Comparison of ENCODE assay signal across 18 mouse cellular contexts in genomic region chr17:50525821-50526220, GRCm38 (mm10). TPM values are rescaled to one million over a fixed set of nuclear protein-coding genes. Genes with fewer than 3 reads are reported as not detected.
A peak's percentile ranks its signal among the peaks of the same experiment; 100 is the strongest.
DNase-seq lines count a peak whose midpoint lies in the region; ATAC-seq lines count a peak whose summit lies in the region.
"Had no signal": no experiment of that assay in that cellular context is flagged by ENCODE, and none has a peak within 500 bp of the region (broad histone marks: within the 10 kb centered on the region; RNA-seq: fewer than 3 reads in every experiment).

No protein-coding gene starts in this region.

- no peaks in the 10 kb centered on the region for H3K4me1 ChIP-seq in heart, embryonic 11.5 days (ENCODE audit: control insufficient read depth, insufficient read depth, low read length)
- 0 out of 2 replicates have a peak, but pooled peaks cover 5% of the 10 kb centered on the region for H3K4me1 ChIP-seq in limb, embryonic 12.5 days (replicated peaks)
- peaks cover 3% of the 10 kb centered on the region; the same call in 1 of the 2 replicates for H3K4me1 ChIP-seq in limb, embryonic 10.5 days
- no peaks in the 10 kb centered on the region for H3K4me1 ChIP-seq in limb, embryonic 15.5 days
- H3K4me1 ChIP-seq: neural tube, embryonic 12.5 days had no signal

- WGBS in heart, embryonic 11.5 days (ENCODE audit: insufficient replicate concordance), result 61% methylated on average over 2 of the region's 2 CpGs
- 56% methylated on average over 2 of the region's 2 CpGs for WGBS in limb, embryonic 12.5 days
- 72% methylated on average over 2 of the region's 2 CpGs for WGBS in limb, embryonic 10.5 days
- WGBS in limb, embryonic 15.5 days, result 46% methylated on average over 2 of the region's 2 CpGs

- no peaks in the 10 kb centered on the region for H3K36me3 ChIP-seq in heart, embryonic 11.5 days (ENCODE audit: control insufficient read depth, insufficient read depth, low read length)
- no peaks in the 10 kb centered on the region for H3K36me3 ChIP-seq in limb, embryonic 12.5 days
- H3K36me3 ChIP-seq in limb, embryonic 10.5 days, result peaks cover 4% of the 10 kb centered on the region
- H3K36me3 ChIP-seq in limb, embryonic 15.5 days, result no peaks in the 10 kb centered on the region
- H3K36me3 ChIP-seq: liver, embryonic 13.5 days; neural tube, embryonic 12.5 days had no signal

- H3K4me3 ChIP-seq in heart, embryonic 11.5 days (ENCODE audit: low read depth, low read length), result no peak overlapping the region
- H3K4me3 ChIP-seq in limb, embryonic 12.5 days (replicated peaks), result no peak overlapping the region
- H3K4me3 ChIP-seq in limb, embryonic 10.5 days, result no peak overlapping the region
- no peak overlapping the region for H3K4me3 ChIP-seq in limb, embryonic 15.5 days
- H3K4me3 ChIP-seq: heart, adult 2 months; left cerebral cortex, adult 2 months; liver, embryonic 13.5 days; neural tube, embryonic 12.5 days had no signal

- H3K27ac ChIP-seq in heart, embryonic 11.5 days (ENCODE audit: low read depth, low read length), result no peak overlapping the region
- H3K27ac ChIP-seq in limb, embryonic 12.5 days, result 0 out of 2 replicates have a peak overlapping the region, but pooled peaks have one; percentile 25
- H3K27ac ChIP-seq in limb, embryonic 10.5 days, result no peak overlapping the region
- H3K27ac ChIP-seq in limb, embryonic 15.5 days, result no peak overlapping the region
- H3K27ac ChIP-seq: heart, adult 2 months; left cerebral cortex, adult 2 months; liver, embryonic 13.5 days; neural tube, embryonic 12.5 days had no signal

- no peak overlapping the region for H3K4me2 ChIP-seq in heart, embryonic 11.5 days
- no peak overlapping the region for H3K4me2 ChIP-seq in limb, embryonic 12.5 days
- no peak overlapping the region for H3K4me2 ChIP-seq in limb, embryonic 15.5 days
- H3K4me2 ChIP-seq: liver, embryonic 13.5 days; neural tube, embryonic 12.5 days had no signal

- peak; percentile 8 for DNase-seq in adrenal gland, postnatal 14 days
- no peak for DNase-seq in adrenal gland, adult 8-10 months
- DNase-seq in heart, adult 11 months, result peak; percentile 96
- no peak for DNase-seq in limb, embryonic 10.5 days (ENCODE audit: low spot score)
- DNase-seq in spleen, postnatal 36 days (ENCODE audit: low spot score in 2 of 2), result no peak
- DNase-seq: cerebellum, adult 9-10 months; kidney, adult 18-20 months; liver, embryonic 13.5 days; retina, postnatal 1 day; spleen, adult 18-20 months had no signal

- H3K27me3 ChIP-seq in heart, embryonic 11.5 days (ENCODE audit: control insufficient read depth, insufficient read depth, low read length), result no peaks in the 10 kb centered on the region
- no peaks in the 10 kb centered on the region for H3K27me3 ChIP-seq in limb, embryonic 12.5 days
- no peaks in the 10 kb centered on the region for H3K27me3 ChIP-seq in limb, embryonic 10.5 days (ENCODE audit: low read depth, poor library complexity, severe bottlenecking)
- no peaks in the 10 kb centered on the region for H3K27me3 ChIP-seq in limb, embryonic 15.5 days
- H3K27me3 ChIP-seq: liver, embryonic 13.5 days; neural tube, embryonic 12.5 days; Patski had no signal

- H3K9ac ChIP-seq in heart, embryonic 11.5 days (ENCODE audit: low read depth, low read length), result no peak overlapping the region
- H3K9ac ChIP-seq in limb, embryonic 12.5 days (replicated peaks), result no peak overlapping the region
- H3K9ac ChIP-seq in limb, embryonic 15.5 days, result no peak overlapping the region
- H3K9ac ChIP-seq: liver, embryonic 13.5 days; neural tube, embryonic 12.5 days had no signal

- H3K9me3 ChIP-seq in heart, embryonic 11.5 days (replicated peaks; ENCODE audit: control insufficient read depth, low read length), result no peaks in the 10 kb centered on the region
- H3K9me3 ChIP-seq in limb, embryonic 12.5 days, result no peaks in the 10 kb centered on the region
- H3K9me3 ChIP-seq in limb, embryonic 10.5 days (replicated peaks), result no peaks in the 10 kb centered on the region
- H3K9me3 ChIP-seq in limb, embryonic 15.5 days, result no peaks in the 10 kb centered on the region
- H3K9me3 ChIP-seq: liver, embryonic 13.5 days; neural tube, embryonic 12.5 days had no signal

- no peak for ATAC-seq in heart, embryonic 11.5 days (replicated peaks; ENCODE audit: insufficient number of reproducible peaks, low FRiP score, low TSS enrichment)
- no peak for ATAC-seq in limb, embryonic 12.5 days (ENCODE audit: insufficient number of reproducible peaks, insufficient read depth, low FRiP score, low TSS enrichment, low read depth)
- ATAC-seq in limb, embryonic 15.5 days (ENCODE audit: insufficient number of reproducible peaks, low FRiP score, low TSS enrichment, low read depth), result peak; percentile 40; the same call in 1 of the 2 replicates
- ATAC-seq: lung, postnatal 0 days; Patski had no signal

RNA-seq across cellular contexts. Expression of gene Plcl2, which starts 16.6 kb away (rescaled TPM):
- 53.1 and 57.6 TPM in 2 replicates for total RNA-seq in adrenal gland, postnatal 14 days (2021)
- 10 to 100 TPM; 60.4 to 90.4 (median 69.1) TPM for total RNA-seq in adrenal gland, adult 8-10 months (2022)
- 4.0 and 5.2 TPM in 2 replicates for polyA plus RNA-seq in heart, embryonic 11.5 days (2014; fragmentation: Nextera tagmentation; extraction: Ambion mirVana)
- polyA plus RNA-seq in limb, embryonic 12.5 days (2016; fragmentation: Nextera tagmentation; extraction: Ambion mirVana), result 4.9 and 5.2 TPM in 2 replicates
- 5.0 and 6.4 TPM in 2 replicates for polyA plus RNA-seq in limb, embryonic 10.5 days (2016; fragmentation: Nextera tagmentation; extraction: Ambion mirVana)
- polyA plus RNA-seq in limb, embryonic 15.5 days (2015; fragmentation: Nextera tagmentation; extraction: Ambion mirVana), result 2.2 and 3.1 TPM in 2 replicates
- polyA plus RNA-seq: Patski had no signal

Comparison
In these comparisons a context has a peak if more than half of its experiments do, and no peak if none do; other contexts are left out.
1. DNase-seq: peak in adrenal gland, postnatal 14 days (single experiment) and heart, adult 11 months (single experiment); none in adrenal gland, adult 8-10 months (single experiment), limb, embryonic 10.5 days (single experiment) and spleen, postnatal 36 days (0 of 2).